Mouse (Mus musculus): ENCODE data around the gene Fgfr2. TPM values are rescaled to one million over a fixed set of nuclear protein-coding genes. Genes with fewer than 3 reads are reported as not detected.

Gene Fgfr2
- polyA plus RNA-seq, 1 experiment: 1.7 TPM

- no peak for TF ChIP-seq MYOD1 (IDR thresholded peaks at IDR 0.05; ENCODE audit: control insufficient read depth, insufficient read length, low read depth)
- TF ChIP-seq CEBPB (IDR thresholded peaks at IDR 0.05; ENCODE audit: low read depth): no peak
- TF ChIP-seq MYOG (IDR thresholded peaks at IDR 0.05; ENCODE audit: control insufficient read depth, extremely low read depth, insufficient read length): no peak
- TF ChIP-seq USF1 (IDR thresholded peaks at IDR 0.05; ENCODE audit: low read depth): no peak
- TF ChIP-seq MAX (IDR thresholded peaks at IDR 0.05): no peak
Observed at GRCm38 (mm10) chr7:132679117-132679516, 444.0 kb downstream of the Fgfr2 start.

GRCm38 (mm10) chr7:132675922-132676321 is 447.2 kb downstream of the Fgfr2 start:
- Histone ChIP-seq H3K79me2 (ENCODE audit: control insufficient read depth, insufficient read depth) (no peaks in the 10 kb centered on the region), H3K4me3 (ENCODE audit: insufficient read depth, poor library complexity, severe bottlenecking) (no peak overlapping the region), H3K79me3 (ENCODE audit: low read depth) (no peaks in the 10 kb centered on the region), H3K27me3 (ENCODE audit: control insufficient read depth, insufficient read depth, insufficient read length) (no peaks in the 10 kb centered on the region), H3K36me3 (ENCODE audit: control insufficient read depth, insufficient read depth) (no peaks in the 10 kb centered on the region), H3ac (ENCODE audit: control insufficient read depth, insufficient read length, low read depth) (no peak overlapping the region)
- TF ChIP-seq FOSL1 (IDR thresholded peaks at IDR 0.05; ENCODE audit: insufficient read depth, low read length, poor library complexity, severe bottlenecking) (no peak), MYOG (IDR thresholded peaks at IDR 0.05; ENCODE audit: control insufficient read depth, extremely low read depth, insufficient read length) (no peak), MAX (IDR thresholded peaks at IDR 0.05) (no peak), USF1 (IDR thresholded peaks at IDR 0.05; ENCODE audit: low read depth) (no peak), CTCF (IDR thresholded peaks at IDR 0.05; ENCODE audit: control insufficient read depth, insufficient read depth, insufficient read length) (no peak), MYOD1 (IDR thresholded peaks at IDR 0.05; ENCODE audit: control insufficient read depth, insufficient read length, low read depth) (no peak), CEBPB (IDR thresholded peaks at IDR 0.05; ENCODE audit: low read depth) (no peak)

More at GRCm38 (mm10) chr7:132679117-132679516, 444.0 kb downstream of the Fgfr2 start:
- no peaks in the 10 kb centered on the region for H3K79me3 ChIP-seq (ENCODE audit: low read depth)
- H3K27me3 ChIP-seq (ENCODE audit: control insufficient read depth, insufficient read depth, insufficient read length): no peaks in the 10 kb centered on the region
- H3K4me3 ChIP-seq (ENCODE audit: insufficient read depth, poor library complexity, severe bottlenecking): no peak overlapping the region
- no peaks in the 10 kb centered on the region for H3K36me3 ChIP-seq (ENCODE audit: control insufficient read depth, insufficient read depth)
- H3K79me2 ChIP-seq (ENCODE audit: control insufficient read depth, insufficient read depth): no peaks in the 10 kb centered on the region
- no peak overlapping the region for H3ac ChIP-seq (ENCODE audit: control insufficient read depth, insufficient read length, low read depth)

DNA sequence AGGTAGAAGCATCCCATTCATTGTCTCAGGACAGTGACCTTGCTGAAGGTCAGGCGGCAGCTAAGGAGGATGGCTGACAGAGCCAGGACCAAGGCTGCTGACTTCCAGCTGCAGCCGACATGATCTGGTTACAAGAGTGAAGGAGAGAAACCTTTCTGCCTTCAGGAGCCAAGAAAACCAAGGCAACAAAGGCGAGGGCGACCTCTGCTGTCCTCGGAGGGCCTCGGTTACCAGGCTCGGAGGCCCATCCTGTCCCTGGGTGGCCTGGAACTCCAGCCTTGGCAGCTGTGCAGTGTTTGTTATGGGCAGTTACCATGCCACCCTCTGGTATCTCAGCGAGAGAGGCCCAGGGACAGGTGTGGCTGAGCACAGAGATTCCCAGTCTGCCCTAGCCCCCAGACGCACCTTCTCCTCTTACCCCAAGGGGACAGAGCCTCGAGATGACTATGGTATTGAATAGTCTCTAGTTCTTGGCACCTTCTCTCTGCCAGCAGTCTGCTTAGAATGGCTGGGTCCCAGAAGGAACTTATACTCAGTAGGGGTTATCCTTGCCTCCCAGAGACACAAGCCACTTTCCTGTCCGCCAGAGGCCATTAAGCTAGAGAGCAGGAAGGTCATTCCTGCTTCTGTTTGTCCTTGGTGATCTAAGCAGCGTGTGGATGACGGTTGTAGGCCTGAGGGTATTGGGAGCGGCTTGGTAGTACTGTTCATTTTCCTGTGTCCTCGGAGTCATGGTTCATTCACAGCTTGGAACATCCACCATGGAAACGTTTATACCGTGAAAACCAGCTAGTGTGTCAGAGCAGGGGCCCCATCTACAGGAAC is 449.0 kb downstream of the Fgfr2 start:
- TF ChIP-seq CTCF (IDR thresholded peaks at IDR 0.05; ENCODE audit: control insufficient read depth, insufficient read depth, insufficient read length): peak; percentile 57
- no peak for TF ChIP-seq USF1 (IDR thresholded peaks at IDR 0.05; ENCODE audit: low read depth)

DNA sequence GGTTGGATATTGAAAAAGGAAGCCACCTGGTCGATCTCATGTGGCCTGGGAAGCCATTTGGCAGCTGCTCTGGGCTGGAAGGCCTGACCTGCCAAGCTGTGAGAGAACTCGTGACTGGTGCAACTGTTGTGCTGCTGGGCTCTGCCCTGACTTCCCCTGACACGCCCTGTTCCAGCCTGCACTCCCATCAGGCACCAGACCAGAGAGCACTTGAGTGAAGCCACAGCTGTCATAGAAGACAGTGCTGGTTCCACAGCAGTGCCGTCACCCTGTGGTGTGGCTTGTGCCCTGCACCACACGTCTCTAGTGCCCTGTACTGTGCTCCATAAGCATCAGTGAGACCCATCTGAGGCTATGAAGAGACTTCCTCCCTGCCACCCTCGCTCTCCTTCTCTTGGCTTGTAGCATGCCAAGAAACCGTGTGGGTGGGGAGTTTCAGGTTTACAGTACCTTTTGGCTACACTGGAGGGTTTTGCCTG is 450.6 kb downstream of the Fgfr2 start:
- no peak overlapping the region for H3K4me3 ChIP-seq (ENCODE audit: insufficient read depth, poor library complexity, severe bottlenecking)
- TF ChIP-seq MYOD1 (IDR thresholded peaks at IDR 0.05; ENCODE audit: control insufficient read depth, insufficient read length, low read depth) (peak; percentile 25), CTCF (IDR thresholded peaks at IDR 0.05; ENCODE audit: control insufficient read depth, insufficient read depth, insufficient read length) (no peak)
- H3K27me3 ChIP-seq (ENCODE audit: control insufficient read depth, insufficient read depth, insufficient read length): no peaks in the 10 kb centered on the region
- no peaks in the 10 kb centered on the region for H3K79me2 ChIP-seq (ENCODE audit: control insufficient read depth, insufficient read depth)
- H3K79me3 ChIP-seq (ENCODE audit: low read depth): no peaks in the 10 kb centered on the region
- H3K36me3 ChIP-seq (ENCODE audit: control insufficient read depth, insufficient read depth): no peaks in the 10 kb centered on the region
- no peak overlapping the region for H3ac ChIP-seq (ENCODE audit: control insufficient read depth, insufficient read length, low read depth)

More for the DNA sequence above, 449.0 kb downstream of the Fgfr2 start:
- no peak overlapping the region for H3K4me3 ChIP-seq (ENCODE audit: insufficient read depth, poor library complexity, severe bottlenecking)
- no peak overlapping the region for H3ac ChIP-seq (ENCODE audit: control insufficient read depth, insufficient read length, low read depth)
- no peaks in the 10 kb centered on the region for H3K79me2 ChIP-seq (ENCODE audit: control insufficient read depth, insufficient read depth)
- no peaks in the 10 kb centered on the region for H3K36me3 ChIP-seq (ENCODE audit: control insufficient read depth, insufficient read depth)
- no peaks in the 10 kb centered on the region for H3K79me3 ChIP-seq (ENCODE audit: low read depth)
- H3K27me3 ChIP-seq (ENCODE audit: control insufficient read depth, insufficient read depth, insufficient read length): no peaks in the 10 kb centered on the region

DNA sequence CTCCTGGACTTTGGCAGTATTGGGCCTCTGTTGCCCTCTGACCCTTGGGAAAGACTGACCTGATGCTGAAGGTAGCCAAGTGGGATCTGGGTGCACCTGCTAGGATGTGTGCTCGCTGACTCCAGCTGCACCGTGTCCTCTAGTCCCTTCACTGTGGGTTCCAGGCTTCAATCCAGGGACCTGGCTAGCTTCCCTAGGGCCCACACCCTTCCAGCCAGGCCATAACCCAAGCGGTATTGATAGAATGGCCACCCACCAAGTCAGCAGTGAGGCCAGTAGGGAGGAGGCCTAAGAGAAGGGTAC is 452.3 kb downstream of the Fgfr2 start:
- Histone ChIP-seq H3K36me3 (ENCODE audit: control insufficient read depth, insufficient read depth) (no peaks in the 10 kb centered on the region), H3K4me3 (ENCODE audit: insufficient read depth, poor library complexity, severe bottlenecking) (no peak overlapping the region), H3K79me3 (ENCODE audit: low read depth) (no peaks in the 10 kb centered on the region), H3ac (ENCODE audit: control insufficient read depth, insufficient read length, low read depth) (no peak overlapping the region), H3K79me2 (ENCODE audit: control insufficient read depth, insufficient read depth) (no peaks in the 10 kb centered on the region), H3K27me3 (ENCODE audit: control insufficient read depth, insufficient read depth, insufficient read length) (no peaks in the 10 kb centered on the region)
- TF ChIP-seq MYOG (IDR thresholded peaks at IDR 0.05; ENCODE audit: control insufficient read depth, extremely low read depth, insufficient read length) (no peak), FOSL1 (IDR thresholded peaks at IDR 0.05; ENCODE audit: insufficient read depth, low read length, poor library complexity, severe bottlenecking) (no peak), USF1 (IDR thresholded peaks at IDR 0.05; ENCODE audit: low read depth) (no peak), CTCF (IDR thresholded peaks at IDR 0.05; ENCODE audit: control insufficient read depth, insufficient read depth, insufficient read length) (no peak), MYOD1 (IDR thresholded peaks at IDR 0.05; ENCODE audit: control insufficient read depth, insufficient read length, low read depth) (no peak), CEBPB (IDR thresholded peaks at IDR 0.05; ENCODE audit: low read depth) (no peak), MAX (IDR thresholded peaks at IDR 0.05) (no peak)
